Mouse (Mus musculus) spleen, postnatal 4 days (tissue): Measurements from ENCODE around the gene Slc24a3.

Experiments used
- DNase-seq, 2 experiments: peaks; one replicate each; pipeline ENCODE4 v3.0.0; 2022; ENCODE audit warnings: low spot score in 2 of 2

The Slc24a3 gene

GRCm38 (mm10) chr2:145197076-145197475 is 29.5 kb downstream of the Slc24a3 start:
- no peak for DNase-seq

GRCm38 (mm10) chr2:145213587-145213986 is 46.0 kb downstream of the Slc24a3 start:
- DNase-seq = no peak

- no peak for DNase-seq
Measured at GRCm38 (mm10) chr2:145214086-145214831, 46.7 kb downstream of the Slc24a3 start.

GRCm38 (mm10) chr2:145216580-145216979 is 49.0 kb downstream of the Slc24a3 start:
- DNase-seq = no peak

GRCm38 (mm10) chr2:145217422-145217821 is 49.9 kb downstream of the Slc24a3 start:
- no peak for DNase-seq

- DNase-seq = no peak
Measured at GRCm38 (mm10) chr2:145219246-145219645, 51.7 kb downstream of the Slc24a3 start.

GRCm38 (mm10) chr2:145223646-145224045 is 56.1 kb downstream of the Slc24a3 start:
- no peak for DNase-seq

- DNase-seq = no peak
Measured at GRCm38 (mm10) chr2:145225640-145226039, 58.1 kb downstream of the Slc24a3 start.

GRCm38 (mm10) chr2:145226100-145226499 is 58.5 kb downstream of the Slc24a3 start:
- DNase-seq = no peak

- DNase-seq = no peak
Measured at GRCm38 (mm10) chr2:145227351-145227750, 59.8 kb downstream of the Slc24a3 start.

GRCm38 (mm10) chr2:145232764-145233484 is 65.4 kb downstream of the Slc24a3 start:
- DNase-seq = no peak

GRCm38 (mm10) chr2:145233547-145234398 is 66.2 kb downstream of the Slc24a3 start:
- DNase-seq = no peak

GRCm38 (mm10) chr2:145246384-145246783 is 78.8 kb downstream of the Slc24a3 start:
- no peak for DNase-seq

- DNase-seq = no peak
Measured at GRCm38 (mm10) chr2:145248185-145248584, 80.6 kb downstream of the Slc24a3 start.

GRCm38 (mm10) chr2:145257332-145257731 is 89.8 kb downstream of the Slc24a3 start:
- no peak for DNase-seq

GRCm38 (mm10) chr2:145257855-145258254 is 90.3 kb downstream of the Slc24a3 start:
- no peak for DNase-seq

GRCm38 (mm10) chr2:145260574-145260973 is 93.0 kb downstream of the Slc24a3 start:
- DNase-seq = no peak

- DNase-seq = no peak
Measured at GRCm38 (mm10) chr2:145262153-145262552, 94.6 kb downstream of the Slc24a3 start.

- DNase-seq = no peak
Measured at GRCm38 (mm10) chr2:145266723-145267122, 99.2 kb downstream of the Slc24a3 start.

- no peak for DNase-seq
Measured at GRCm38 (mm10) chr2:145268971-145269370, 101.4 kb downstream of the Slc24a3 start.

GRCm38 (mm10) chr2:145269410-145269809 is 101.9 kb downstream of the Slc24a3 start:
- DNase-seq = no peak

GRCm38 (mm10) chr2:145274016-145274677 is 106.6 kb downstream of the Slc24a3 start:
- DNase-seq = no peak
